Mouse (Mus musculus): ENCODE data around the gene Fuk. TPM values are rescaled to one million over a fixed set of nuclear protein-coding genes. Genes with fewer than 3 reads are reported as not detected.
A peak's percentile ranks its signal among the peaks of the same experiment; 100 is the strongest.
"Not testable (repeated sequence)": the region's sequence is repeated elsewhere in the genome, so short reads cannot be mapped to it uniquely, and the experiment has no call there.

Fuk gene
- polyA plus RNA-seq, 1 experiment: 13.2 TPM

- DNase-seq (ENCODE audit: low read depth, low spot score): no peak
- 10% methylated on average over 35 of the region's 37 CpGs for WGBS
Observed at GRCm38 (mm10) chr8:110920032-110920772, 17.9 kb upstream of the Fuk start.

- DNase-seq (ENCODE audit: low read depth, low spot score): no peak
- under 1% methylated on average over 36 of the region's 36 CpGs for WGBS
Observed at GRCm38 (mm10) chr8:110919341-110920031, 17.2 kb upstream of the Fuk start, which contains the start of gene St3gal2. Gene St3gal2 (plus strand): TSS chr8:110919922.

- WGBS: 38% methylated on average over 8 of the region's 8 CpGs
- DNase-seq (ENCODE audit: low read depth, low spot score): no peak
Observed at GRCm38 (mm10) chr8:110918460-110918859, 16.2 kb upstream of the Fuk start.

- no peak for DNase-seq (ENCODE audit: low read depth, low spot score)
- 64% methylated on average over 11 of the region's 11 CpGs for WGBS
Observed at GRCm38 (mm10) chr8:110918027-110918426, 15.7 kb upstream of the Fuk start.

- DNase-seq (ENCODE audit: low read depth, low spot score): no peak
- 28% methylated on average over 2 of the region's 2 CpGs for WGBS
Observed at GRCm38 (mm10) chr8:110917415-110917814, 15.1 kb upstream of the Fuk start.

GRCm38 (mm10) chr8:110911576-110912570 is 9.6 kb upstream of the Fuk start:
- 78% methylated on average over 15 of the region's 15 CpGs for WGBS
- no peak for DNase-seq (ENCODE audit: low read depth, low spot score)

- DNase-seq (ENCODE audit: low read depth, low spot score): not testable (repeated sequence)
Observed at GRCm38 (mm10) chr8:110909850-110910249, 7.6 kb upstream of the Fuk start.

GRCm38 (mm10) chr8:110906682-110907081 is 4.4 kb upstream of the Fuk start:
- no peak for DNase-seq (ENCODE audit: low read depth, low spot score)
- 91% methylated on average over 1 of the region's 1 CpGs for WGBS

GRCm38 (mm10) chr8:110905404-110905803 is 3.1 kb upstream of the Fuk start:
- no peak for DNase-seq (ENCODE audit: low read depth, low spot score)
- WGBS: 88% methylated on average over 6 of the region's 6 CpGs

GRCm38 (mm10) chr8:110902579-110902965 is 284 bp upstream of the Fuk start:
- DNase-seq (ENCODE audit: low read depth, low spot score): no peak

GRCm38 (mm10) chr8:110901056-110901455 is 1.2 kb downstream of the Fuk start:
- 25% methylated on average over 3 of the region's 3 CpGs for WGBS
- DNase-seq (ENCODE audit: low read depth, low spot score): peak; percentile 75

More at GRCm38 (mm10) chr8:110902579-110902965, 284 bp upstream of the Fuk start:
- 31% methylated on average over 2 of the region's 2 CpGs for WGBS

GRCm38 (mm10) chr8:110897495-110897894 is 4.8 kb downstream of the Fuk start:
- WGBS: 96% methylated on average over 6 of the region's 6 CpGs
- no peak for DNase-seq (ENCODE audit: low read depth, low spot score)

GRCm38 (mm10) chr8:110895812-110896211 is 6.5 kb downstream of the Fuk start:
- DNase-seq (ENCODE audit: low read depth, low spot score): no peak
- WGBS: 93% methylated on average over 13 of the region's 13 CpGs

- no peak for DNase-seq (ENCODE audit: low read depth, low spot score)
Observed at GRCm38 (mm10) chr8:110895254-110895653, 7.0 kb downstream of the Fuk start.

GRCm38 (mm10) chr8:110894851-110895250 is 7.4 kb downstream of the Fuk start:
- DNase-seq (ENCODE audit: low read depth, low spot score): no peak
- WGBS: 77% methylated on average over 10 of the region's 10 CpGs

More at GRCm38 (mm10) chr8:110895254-110895653, 7.0 kb downstream of the Fuk start:
- WGBS: 80% methylated on average over 7 of the region's 9 CpGs

- 99% methylated on average over 2 of the region's 2 CpGs for WGBS
- no peak for DNase-seq (ENCODE audit: low read depth, low spot score)
Observed at GRCm38 (mm10) chr8:110892913-110893312, 9.4 kb downstream of the Fuk start.

GRCm38 (mm10) chr8:110892040-110892439 is 10.2 kb downstream of the Fuk start:
- no peak for DNase-seq (ENCODE audit: low read depth, low spot score)
- WGBS: 92% methylated on average over 7 of the region's 7 CpGs

GRCm38 (mm10) chr8:110889904-110890470 is 12.3 kb downstream of the Fuk start:
- no peak for DNase-seq (ENCODE audit: low read depth, low spot score)
- WGBS: 73% methylated on average over 12 of the region's 12 CpGs

GRCm38 (mm10) chr8:110888860-110889259 is 13.4 kb downstream of the Fuk start:
- no peak for DNase-seq (ENCODE audit: low read depth, low spot score)
- WGBS: 86% methylated on average over 16 of the region's 16 CpGs

Measured in large intestine, adult 2 months (tissue).